Mouse (Mus musculus) induced T-regulatory cell, adult 2 months (primary cell): ENCODE measurements around the gene Fam83c.
A peak's percentile ranks its signal among the peaks of the same experiment; 100 is the strongest.

Experiments
- DNase-seq: peaks from one replicate; pipeline ENCODE4 v3.0.0-alpha.2; 2012; ENCODE audit warnings: low read depth

Gene Fam83c

DNA sequence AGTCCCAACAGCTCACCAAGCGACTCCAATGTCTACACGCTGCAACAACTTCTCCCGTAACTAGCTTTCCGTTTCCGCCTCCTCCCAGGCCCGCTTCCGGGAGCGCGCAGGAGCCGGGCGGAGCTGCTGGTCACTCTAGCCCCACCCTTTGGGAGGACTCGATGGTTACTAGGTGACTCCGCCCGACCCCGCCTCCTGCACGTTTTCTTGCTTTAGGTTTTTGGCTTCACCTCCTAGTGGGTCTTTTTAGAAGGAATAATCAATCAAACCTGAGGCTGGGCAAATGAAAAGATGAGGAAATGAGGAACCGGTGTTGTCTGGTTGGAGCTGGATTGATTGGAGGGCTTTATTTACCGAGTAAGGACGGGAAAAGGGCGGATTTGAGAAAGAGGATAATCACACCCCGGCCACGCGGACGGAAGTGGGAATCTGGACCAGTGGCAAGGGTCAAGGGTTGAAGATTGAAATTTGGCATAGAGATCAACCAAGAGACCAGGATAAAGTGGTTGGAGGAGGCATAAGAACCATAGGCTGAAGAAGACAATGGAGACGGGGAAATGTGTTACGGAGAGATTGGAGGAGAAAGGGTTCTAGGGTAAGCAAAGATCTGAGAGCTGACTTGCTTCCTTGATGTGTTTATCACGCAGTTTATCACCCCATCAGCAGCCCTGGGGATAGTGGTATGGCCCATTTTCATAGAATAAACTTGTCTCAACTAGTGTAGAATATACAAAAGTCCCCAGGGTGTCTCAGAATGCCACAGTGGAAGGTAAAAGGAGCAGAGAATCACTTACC is 7.8 kb downstream of the Fam83c start, which contains the start of gene Eif6:
TSS of gene Eif6 (minus strand) at position 296 of the 795 bp plus-strand sequence.
- DNase-seq = peak; percentile 94

DNA sequence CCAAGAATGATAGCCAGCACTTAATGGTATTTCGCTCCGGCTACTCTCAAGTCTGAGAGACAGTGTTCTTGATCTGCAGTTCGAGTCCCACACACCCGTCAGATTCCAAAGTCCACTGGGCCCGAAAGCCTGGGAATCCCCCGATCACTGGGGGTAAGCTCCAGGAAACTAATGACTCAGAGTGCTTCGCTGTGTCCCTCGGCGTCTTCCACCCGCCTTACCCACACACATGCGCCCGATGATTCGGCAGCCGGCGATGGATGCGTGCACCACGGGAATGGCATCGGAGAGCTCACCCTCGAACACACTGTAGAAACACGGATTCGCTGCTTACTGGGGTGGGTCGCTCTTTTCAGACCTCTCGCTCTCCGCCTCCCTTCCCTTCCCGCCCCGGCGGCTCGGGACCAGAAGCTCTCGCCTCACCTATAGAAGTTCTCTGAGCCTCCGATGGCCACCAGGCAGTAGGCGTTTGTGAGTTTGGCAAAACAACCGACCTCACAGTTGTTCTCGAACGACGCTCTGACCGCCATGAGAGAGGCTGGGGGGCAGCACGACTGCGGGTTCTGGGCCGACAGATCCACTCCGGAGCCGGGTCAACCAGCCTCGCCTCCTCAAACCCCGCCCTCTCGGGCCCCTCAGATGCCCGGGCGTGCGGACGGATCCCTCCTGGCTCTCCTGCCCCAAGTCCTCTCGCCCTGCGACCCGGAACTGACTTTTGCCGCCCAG is 8.6 kb downstream of the Fam83c start:
- peak; percentile 69 for DNase-seq

DNA sequence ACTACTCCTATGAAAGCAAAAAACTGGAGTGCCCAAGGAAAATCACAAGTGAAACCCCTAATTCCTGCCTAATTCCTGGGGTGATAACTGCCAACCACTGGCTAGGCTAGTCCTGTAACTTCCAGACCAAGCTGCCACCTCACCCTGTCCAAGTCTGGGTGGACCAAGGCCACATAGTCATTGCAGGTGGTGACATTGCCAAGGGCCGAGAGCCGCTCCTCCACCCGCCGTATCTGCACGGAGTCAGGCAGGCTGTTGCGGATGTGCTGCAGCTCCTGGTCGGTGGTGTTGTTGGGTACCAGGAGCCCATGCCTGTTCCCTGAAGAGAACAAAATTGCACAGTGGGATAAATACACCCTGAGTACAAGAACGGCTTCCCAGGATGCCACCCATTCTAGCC is 10.9 kb downstream of the Fam83c start:
- DNase-seq = no peak

DNA sequence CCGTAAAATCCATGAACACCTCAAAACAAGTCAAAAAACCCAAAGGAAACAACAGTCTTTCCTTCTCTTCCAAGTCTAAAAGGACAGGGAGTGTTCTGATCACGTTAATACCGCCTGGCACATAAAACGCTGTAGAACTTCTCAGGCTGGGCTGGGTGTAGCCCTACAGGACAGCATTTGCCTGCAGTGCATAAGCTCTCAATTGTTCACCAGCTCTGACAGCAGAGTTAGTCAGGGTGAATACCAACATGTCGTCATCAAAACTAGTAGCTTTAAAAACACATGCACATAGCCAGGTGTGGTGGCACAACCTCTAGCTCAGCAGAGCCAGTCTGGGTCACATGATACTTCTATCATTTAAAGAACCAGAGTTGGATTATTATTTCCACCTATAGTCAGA is 13.9 kb downstream of the Fam83c start:
- DNase-seq = no peak

DNA sequence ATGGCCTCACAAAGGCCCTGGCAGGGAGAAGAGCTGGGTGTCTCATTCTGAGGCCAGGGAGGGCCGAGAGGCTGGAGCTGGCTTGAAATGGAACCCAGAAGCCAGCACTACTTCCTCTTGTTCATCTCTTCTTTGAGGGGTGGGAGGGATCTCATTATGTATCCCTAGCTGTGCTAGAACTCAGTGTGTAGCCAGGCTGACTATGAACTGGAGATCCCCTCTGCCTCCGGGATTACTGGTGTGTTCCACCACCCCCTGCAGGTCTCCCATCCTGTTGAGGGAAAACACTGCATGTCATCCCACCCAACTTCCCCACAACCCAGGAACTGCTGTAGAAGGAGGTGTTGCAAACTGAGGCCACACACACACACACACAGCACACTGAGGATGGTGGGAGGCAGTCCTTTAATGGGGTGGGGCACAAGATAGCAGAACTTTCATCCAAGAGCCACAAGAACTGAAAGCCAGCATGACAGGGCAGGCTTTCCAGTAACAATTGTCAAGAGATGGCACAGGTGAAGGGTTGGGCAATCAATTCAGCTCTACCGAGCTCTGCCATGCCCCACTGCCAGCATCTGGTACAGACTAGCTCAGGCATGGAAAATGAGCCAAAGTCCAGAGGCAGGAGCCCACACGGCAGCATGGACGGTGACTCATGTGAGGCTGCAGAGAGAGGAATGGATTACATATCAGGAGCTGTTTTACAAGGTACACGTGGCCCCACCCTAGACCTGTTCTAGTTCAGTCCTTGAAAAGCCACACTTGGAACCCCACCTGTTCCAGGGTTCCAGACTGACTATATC is 15.0 kb downstream of the Fam83c start:
- no peak for DNase-seq

DNA sequence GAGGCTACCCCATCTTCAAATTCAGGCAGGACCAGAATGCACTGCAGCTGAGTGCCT is 15.4 kb downstream of the Fam83c start, which contains the start of gene BC029722:
TSS of gene BC029722 (minus strand) at position 35 of the 57 bp plus-strand sequence.
- DNase-seq = no peak

DNA sequence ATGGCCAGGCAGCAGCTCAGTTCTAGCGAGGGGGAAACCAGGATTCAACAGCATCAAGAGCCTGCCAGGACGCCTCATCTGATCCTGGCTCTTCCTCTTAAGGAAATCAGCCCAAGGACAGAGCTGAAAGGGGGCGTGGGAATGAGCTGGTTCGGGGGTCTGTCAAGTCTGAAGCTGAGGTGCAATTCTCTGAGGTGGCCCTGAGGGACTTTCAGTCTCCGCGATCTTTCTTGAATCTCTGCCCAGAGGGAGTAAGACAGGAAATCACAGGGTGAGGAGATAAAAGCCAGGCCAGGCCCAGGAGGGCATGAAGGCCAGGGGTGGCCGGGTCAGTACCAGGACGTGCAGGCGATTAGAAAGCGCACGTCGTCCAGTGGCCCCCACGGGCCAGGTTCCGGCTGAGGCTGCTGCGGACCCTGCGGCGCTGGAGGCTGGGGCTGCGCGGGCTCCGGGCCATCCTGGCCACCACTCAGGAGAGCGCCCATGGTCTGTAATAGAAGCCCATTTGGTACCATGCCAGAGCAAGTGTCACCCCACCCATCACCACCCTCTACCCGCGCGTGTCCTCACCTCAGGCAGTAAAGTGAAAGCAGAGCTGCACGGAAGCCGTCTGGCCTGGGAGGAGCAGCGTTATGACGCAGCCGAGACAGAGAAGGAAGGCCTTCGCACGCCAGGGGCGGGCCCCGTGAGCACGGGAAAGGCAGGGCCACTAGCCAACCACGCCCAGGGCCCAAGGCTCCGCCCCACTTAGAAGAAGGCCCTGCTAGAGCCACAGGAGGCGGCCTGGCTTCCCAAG is 15.9 kb downstream of the Fam83c start:
- peak; percentile 98 for DNase-seq

DNA sequence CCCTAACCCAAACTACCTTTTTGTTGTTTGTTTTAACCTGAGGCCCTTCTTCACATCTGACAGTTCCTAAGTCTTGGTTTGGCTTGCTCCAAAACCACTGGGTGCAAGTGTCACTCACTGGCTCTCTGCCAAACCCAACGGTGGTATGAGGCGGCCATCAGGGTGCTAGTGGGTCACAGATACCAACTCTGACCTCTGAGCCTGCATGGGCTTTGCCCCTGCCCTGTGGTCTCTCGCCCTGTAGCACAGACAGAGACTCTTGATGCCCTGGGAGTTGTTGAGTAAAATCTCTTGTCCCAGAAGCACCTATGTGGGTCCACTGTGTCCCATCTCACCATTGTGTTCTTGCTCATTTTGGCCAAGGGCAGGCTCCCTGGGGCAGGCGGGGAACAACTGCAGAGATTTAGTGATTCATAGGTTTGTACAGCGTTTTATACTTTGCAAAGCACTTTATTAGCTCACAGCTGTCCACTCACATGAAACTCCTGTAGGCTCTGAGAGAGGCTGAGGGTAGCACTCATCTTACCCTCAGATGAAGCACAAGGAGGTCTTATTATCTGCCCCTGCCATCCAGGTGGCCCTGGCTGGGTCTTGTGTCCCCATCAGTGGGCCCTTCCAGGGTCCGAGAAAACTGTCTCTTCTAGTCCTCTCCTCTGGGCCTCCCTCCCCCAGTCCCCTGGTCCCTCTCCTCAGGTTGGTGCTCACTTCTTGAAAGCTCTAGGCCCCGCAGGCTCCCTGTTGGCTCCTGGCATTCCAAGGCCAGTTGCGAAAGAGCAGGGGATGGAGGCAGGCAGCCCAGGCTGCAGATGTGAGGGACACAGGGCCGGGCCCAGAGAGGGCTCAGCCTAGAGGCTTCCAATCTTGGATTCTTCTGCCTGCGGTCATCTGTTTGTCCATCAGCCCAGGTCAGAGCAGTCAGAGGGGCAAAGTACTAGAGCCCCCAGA is 17.1 kb downstream of the Fam83c start:
- DNase-seq = no peak

DNA sequence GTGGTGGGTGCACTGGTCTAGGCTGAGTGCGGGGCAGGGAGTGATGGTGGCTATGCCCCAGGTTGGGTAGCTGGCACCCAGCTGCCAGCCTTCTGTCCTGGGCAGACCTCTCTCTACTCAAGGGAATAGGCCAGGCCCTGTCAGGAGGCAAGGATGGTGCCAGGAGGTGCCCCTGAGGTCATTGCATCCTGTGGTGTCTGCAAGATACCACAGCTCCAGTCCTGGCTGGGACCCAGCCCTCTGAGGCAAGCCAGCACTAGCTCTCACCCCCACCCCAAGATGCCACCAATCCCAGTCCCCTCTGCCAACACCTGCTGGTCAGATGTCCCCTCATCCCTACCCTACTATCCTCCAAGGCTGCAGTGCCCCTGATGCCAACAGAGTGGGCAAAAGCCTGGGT is 18.5 kb downstream of the Fam83c start:
- DNase-seq = no peak

DNA sequence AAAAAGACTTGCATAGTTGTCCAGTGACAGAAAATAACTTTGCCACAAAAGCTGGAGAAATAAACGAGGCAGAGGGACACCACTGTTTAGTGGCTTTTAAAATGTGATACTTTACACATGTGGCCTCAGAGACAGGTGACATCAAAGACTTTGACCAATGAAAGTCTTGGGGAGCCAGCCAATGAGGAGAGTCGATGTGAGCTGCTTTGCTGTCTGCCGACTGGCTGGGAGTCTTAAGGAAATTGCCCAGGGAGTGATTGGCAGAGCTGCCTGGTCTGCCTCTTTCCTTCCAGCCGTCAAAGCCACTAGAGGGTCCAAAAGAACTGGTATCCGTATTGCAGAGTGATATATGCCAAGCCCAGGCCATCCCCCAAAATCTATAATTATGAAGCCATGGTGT is 19.8 kb downstream of the Fam83c start:
- no peak for DNase-seq

DNA sequence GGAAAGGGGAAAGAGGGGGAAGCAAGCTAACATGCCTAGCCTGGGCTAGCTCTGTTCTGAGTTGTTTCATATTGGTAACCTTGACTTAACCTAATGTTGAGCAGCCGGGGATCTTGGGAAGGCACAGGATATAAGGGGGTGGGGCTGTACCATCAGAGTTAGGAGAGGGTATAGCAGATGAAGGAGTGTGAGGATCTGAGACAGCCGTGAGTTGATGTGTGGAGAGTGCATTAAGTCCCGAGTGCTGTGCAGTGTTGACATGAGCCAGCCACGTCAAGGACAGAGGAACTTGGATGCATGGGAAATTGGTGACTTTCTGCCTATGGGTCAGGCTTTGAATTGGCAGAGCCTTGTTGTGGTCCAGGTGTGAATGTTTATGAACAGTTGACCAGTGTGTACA is 22.0 kb downstream of the Fam83c start:
- DNase-seq = no peak

DNA sequence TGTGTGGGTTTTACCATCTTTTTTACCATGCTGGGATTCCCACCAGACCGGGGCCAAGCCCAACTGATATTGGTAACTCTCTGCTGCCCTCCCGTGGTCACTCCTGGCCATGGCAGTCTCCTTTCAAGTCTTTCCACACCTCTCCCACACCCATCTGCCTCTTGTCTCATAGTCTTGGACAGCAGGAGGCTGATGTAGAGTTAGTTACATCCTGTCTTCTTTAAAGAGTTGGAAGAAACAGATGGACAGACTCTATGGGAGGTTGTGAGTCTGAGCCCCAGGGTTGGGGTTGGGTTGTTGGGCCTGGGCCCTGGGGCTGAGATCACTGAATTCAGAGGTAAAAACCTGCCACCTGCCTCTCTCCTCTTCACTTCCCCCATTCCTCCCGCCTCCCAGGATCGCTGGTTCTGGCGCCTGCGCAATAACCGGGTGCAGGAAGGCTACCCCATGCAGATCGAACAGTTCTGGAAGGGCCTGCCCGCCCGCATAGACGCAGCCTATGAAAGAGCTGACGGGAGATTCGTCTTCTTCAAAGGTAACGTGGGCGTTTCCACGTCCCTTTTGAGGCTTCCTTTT is 22.7 kb downstream of the Fam83c start:
- DNase-seq = peak; percentile 91

DNA sequence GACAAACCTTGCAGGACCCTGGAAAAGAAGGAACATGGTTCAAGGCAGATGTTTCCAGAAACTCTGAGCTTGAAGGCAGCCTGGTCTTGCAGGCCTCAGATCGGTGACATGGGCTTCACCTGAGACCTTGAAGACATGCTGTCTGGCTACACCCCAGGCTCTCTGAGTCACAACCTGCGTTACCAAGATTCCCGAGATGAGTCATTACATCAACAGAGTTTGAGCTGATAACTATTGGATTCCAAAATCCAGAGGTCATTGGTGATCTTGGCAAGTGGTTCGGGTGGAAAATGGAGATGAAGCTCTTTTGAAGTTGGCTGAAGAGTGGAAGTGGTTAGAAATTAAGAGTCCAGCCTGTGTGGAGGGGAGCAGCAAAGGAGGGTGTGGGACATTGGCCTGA is 25.0 kb downstream of the Fam83c start:
- DNase-seq = no peak

DNA sequence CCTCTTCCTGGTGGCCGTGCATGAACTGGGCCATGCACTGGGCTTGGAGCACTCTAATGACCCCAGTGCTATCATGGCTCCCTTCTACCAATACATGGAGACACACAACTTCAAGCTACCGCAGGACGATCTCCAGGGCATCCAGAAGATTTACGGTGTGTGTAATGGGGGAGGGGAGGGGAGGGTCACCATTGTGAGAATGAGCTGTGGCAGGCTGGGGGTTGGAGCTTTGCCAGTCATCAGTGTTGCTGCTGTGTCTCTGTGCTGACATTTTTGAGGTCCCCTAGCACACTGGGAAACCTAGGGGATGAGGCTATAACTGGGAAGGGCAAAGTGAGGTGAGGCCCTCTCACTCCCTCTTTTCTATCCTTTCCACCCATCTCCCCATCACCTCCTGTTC is 27.2 kb downstream of the Fam83c start:
- DNase-seq = no peak

DNA sequence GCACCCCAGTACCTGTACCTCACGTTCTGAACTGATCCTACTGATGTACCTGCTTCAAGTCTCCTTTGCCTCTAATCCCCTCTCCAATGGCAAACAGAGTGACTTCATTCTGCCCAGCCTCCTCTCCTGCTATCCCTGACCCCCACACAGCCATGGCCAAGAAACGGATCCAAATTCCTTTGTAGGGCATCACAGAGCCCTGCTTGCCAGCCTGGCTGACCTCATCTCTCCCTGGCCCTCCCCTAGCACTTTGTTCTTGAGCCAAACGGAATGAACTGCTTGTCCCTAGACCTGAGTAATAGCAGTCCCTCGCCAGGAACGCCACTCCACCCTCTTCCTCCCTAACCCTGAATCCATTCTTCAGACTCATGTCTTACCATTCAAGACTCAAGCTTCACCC is 28.1 kb downstream of the Fam83c start:
- no peak for DNase-seq

DNA sequence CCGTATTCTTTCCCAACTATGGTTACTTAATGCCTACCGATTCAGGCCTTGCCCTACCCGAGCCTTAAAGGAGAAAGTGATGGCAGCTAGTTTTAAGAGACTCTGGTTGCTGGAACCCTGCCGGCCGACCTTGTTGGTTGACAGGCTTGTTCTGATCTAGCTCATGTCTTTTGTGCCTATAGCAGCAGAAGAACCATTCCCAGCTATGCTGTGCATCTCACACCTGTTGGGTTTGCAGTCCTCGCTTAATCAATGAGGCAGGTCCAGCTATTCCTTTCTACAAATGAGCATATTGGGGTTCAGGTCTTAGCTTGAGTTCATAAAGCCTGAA is 28.8 kb downstream of the Fam83c start:
- no peak for DNase-seq

DNA sequence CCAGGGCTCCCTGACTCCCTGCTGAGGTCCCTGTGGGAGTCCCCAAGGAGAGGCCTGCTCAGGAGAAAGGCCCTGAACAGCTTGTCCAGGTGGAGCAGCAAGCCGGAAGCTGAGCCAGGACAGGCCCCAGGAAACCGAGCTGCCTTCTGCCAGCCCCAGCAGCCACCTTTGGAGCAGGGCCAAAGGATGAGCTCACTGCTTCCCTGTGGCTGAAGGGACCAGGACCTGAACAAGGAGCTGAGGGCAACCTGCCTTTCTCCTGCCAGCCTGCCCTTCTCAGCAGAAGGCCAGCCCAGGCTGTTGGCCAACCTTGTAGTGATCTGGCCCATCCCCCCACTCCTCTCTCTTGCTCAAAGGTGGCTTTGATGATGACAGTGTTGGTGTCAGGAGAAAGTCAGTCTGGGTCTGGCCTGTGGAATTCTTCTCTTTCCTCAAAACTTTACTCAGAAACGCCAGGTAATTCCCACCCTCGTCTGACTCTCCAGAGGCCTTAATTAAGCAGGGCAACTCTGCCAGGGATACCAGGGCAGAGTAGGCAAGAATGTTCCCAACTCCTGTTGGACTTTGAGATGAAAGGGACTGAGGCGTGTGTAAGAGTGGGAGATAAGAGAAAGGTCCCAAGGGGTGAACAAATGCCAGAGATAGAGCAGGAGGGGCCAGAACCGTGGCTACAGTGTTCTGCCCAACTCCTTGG is 29.3 kb downstream of the Fam83c start:
- no peak for DNase-seq

DNA sequence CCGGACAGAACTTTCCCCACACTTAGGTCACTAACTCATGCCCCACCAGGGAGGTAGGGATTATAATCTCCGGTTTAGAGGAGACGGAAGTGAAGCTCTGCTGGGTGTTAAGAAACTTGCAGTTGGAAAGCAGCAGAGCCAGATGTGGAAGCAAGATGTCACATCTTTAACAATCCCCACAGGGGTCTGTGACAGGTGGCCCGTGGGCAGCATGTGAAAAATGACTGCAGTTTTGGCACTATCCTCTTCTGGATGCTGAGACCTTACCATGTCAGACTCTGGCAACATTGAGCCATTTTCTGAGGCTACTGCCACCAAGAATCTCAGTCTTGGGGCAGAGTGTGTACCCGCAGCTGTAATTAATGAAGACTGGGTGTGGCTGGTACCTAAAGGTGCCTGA is 30.6 kb downstream of the Fam83c start:
- no peak for DNase-seq

DNA sequence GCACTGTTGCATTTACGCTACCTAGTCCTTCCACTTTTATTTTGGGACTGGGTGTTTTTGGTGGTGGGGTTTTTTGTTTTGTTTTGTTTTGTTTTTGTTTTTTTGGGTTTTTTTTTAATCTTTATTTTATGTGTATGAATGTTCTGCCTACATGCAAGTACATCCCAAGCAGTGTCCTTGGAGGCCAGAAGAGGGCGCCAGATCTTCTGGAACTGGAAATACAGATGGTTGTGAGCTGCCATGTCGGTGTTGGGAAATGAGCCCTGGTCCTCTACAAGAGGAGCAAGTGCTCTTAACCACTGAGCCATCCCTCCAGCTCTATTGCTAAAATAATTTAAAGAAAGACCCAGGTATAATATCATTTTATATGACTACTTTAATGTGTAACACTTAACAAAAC is 31.9 kb downstream of the Fam83c start:
- DNase-seq = peak; percentile 65

DNA sequence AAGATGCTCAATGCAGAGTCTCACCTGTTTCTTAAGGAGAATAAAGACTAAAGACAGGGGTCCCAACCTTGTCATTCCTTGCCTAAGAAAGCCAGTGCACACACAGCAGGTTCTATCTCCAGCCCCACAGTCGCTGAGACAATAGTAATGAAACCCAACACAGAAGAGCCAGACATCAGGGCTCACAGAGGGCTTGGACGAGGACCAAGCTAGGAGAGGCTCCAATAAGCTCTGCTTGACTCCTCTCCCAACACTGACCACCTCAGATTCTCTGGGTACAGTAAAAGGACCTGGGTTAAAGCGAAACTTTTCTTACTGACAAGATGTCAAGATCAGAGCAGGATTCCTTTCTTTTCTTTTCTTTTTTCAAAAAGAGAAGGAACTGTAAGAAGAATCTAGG is 36.0 kb downstream of the Fam83c start:
- DNase-seq = no peak
